Mouse (Mus musculus) forebrain, embryonic 11.5 days (tissue): Measurements from ENCODE around the gene Galk1. TPM values are rescaled to one million over a fixed set of nuclear protein-coding genes. Genes with fewer than 3 reads are reported as not detected.
A peak's percentile ranks its signal among the peaks of the same experiment; 100 is the strongest.

Experiments used
- ATAC-seq: fragments of 200-750 bp; cut with Nextera tagmentation; replicated peaks from 2 replicates; pipeline ENCODE4 v1.8.0; 2017; ENCODE audit warnings: moderate TSS enrichment; ENCODE audit not compliant: low FRiP score
- DNase-seq: peaks from one replicate; pipeline ENCODE4 v3.0.0-alpha.2; 2017; ENCODE audit warnings: low spot score
- H3K27ac ChIP-seq: fragments of 300-500 bp; sonication (generic); 2 replicates; pipeline ENCODE4 v1.5.1; 2014; ENCODE audit warnings: low read depth, low read length
- H3K27me3 ChIP-seq: fragments of 300-500 bp; sonication (generic); 2 replicates; pipeline ENCODE4 v1.6.1; 2014; ENCODE audit warnings: mild to moderate bottlenecking, low read length, mixed read lengths; ENCODE audit not compliant: control insufficient read depth, insufficient read depth
- H3K36me3 ChIP-seq: fragments of 300-500 bp; sonication (generic); 2 replicates; pipeline ENCODE4 v1.6.1; 2014; ENCODE audit warnings: mild to moderate bottlenecking, low read length, moderate library complexity, mixed read lengths; ENCODE audit not compliant: control insufficient read depth, insufficient read depth
- H3K4me1 ChIP-seq: fragments of 300-500 bp; sonication (generic); replicated peaks from 2 replicates; pipeline ENCODE4 v1.6.1; 2014; ENCODE audit warnings: low read length, mixed read lengths; ENCODE audit not compliant: control insufficient read depth, insufficient read depth
- H3K4me2 ChIP-seq: fragments of 300-500 bp; sonication (generic); 2 replicates; pipeline ENCODE4 v1.6.1; 2014; ENCODE audit warnings: low read depth, mild to moderate bottlenecking, low read length, moderate library complexity, mixed read lengths; ENCODE audit not compliant: severe bottlenecking
- H3K4me3 ChIP-seq: fragments of 300-500 bp; sonication (generic); 2 replicates; pipeline ENCODE4 v1.5.1; 2014; ENCODE audit warnings: low read depth, low read length
- H3K9ac ChIP-seq: fragments of 300-500 bp; sonication (generic); 2 replicates; pipeline ENCODE4 v1.6.1; 2014; ENCODE audit warnings: low read length
- H3K9me3 ChIP-seq: fragments of 300-500 bp; sonication (generic); 2 replicates; pipeline ENCODE4 v1.6.1; 2016; ENCODE audit warnings: low read length, mixed read lengths; ENCODE audit not compliant: control insufficient read depth
- WGBS: fragments of 180-500 bp; shearing (Covaris S2); extraction: QIAGEN DNeasy Blood & Tissue Kit; methylation state at CpG from one replicate; pipeline ENCODE4 v1.1.7; 2014; 5-methylcytosine and 5-hydroxymethylcytosine counted together
- polyA plus RNA-seq: library from polyadenylated mRNA; unstranded; fragments of >200 nt; fragmentation: Nextera tagmentation; extraction: Ambion mirVana; gene quantifications from 2 replicates; pipeline ENCODE4 v1.2.1, GENCODE M21; 2014

Gene Galk1
- polyA plus RNA-seq, 1 experiment from 2014 or later = 142 TPM

- no peaks in the 10 kb centered on the region for H3K9me3 ChIP-seq
- no peak for ATAC-seq
- no peak overlapping the region for H3K4me3 ChIP-seq
- H3K27me3 ChIP-seq = no peaks in the 10 kb centered on the region
- no peaks in the 10 kb centered on the region for H3K4me1 ChIP-seq
- H3K4me2 ChIP-seq = 0 out of 2 replicates have a peak overlapping the region, but pooled peaks have one; percentile 15
- H3K9ac ChIP-seq = no peak overlapping the region; the same call in 1 of the 2 replicates
- H3K27ac ChIP-seq = no peak overlapping the region
- no peaks in the 10 kb centered on the region for H3K36me3 ChIP-seq
- no peak for DNase-seq
- WGBS = 45% methylated on average over 15 of the region's 15 CpGs
Observed at GRCm38 (mm10) chr11:115989686-115990085, 22.8 kb downstream of the Galk1 start.

- Histone ChIP-seq H3K36me3 (no peaks in the 10 kb centered on the region), H3K9me3 (no peaks in the 10 kb centered on the region), H3K4me1 (no peaks in the 10 kb centered on the region), H3K27me3 (no peaks in the 10 kb centered on the region), H3K27ac (no peak overlapping the region), H3K4me2 (no peak overlapping the region), H3K4me3 (no peak overlapping the region), H3K9ac (no peak overlapping the region)
- no peak for ATAC-seq
- no peak for DNase-seq
- WGBS = 87% methylated on average over 8 of the region's 8 CpGs
Observed at GRCm38 (mm10) chr11:115983291-115983690, 29.2 kb downstream of the Galk1 start.

GRCm38 (mm10) chr11:115982472-115982871, 30.0 kb downstream of the Galk1 start:
- Histone ChIP-seq H3K27me3 (no peaks in the 10 kb centered on the region), H3K9ac (no peak overlapping the region), H3K4me2 (no peak overlapping the region), H3K9me3 (no peaks in the 10 kb centered on the region), H3K27ac (no peak overlapping the region), H3K4me3 (no peak overlapping the region), H3K36me3 (no peaks in the 10 kb centered on the region), H3K4me1 (no peaks in the 10 kb centered on the region)
- WGBS = 92% methylated on average over 15 of the region's 15 CpGs
- DNase-seq = no peak
- ATAC-seq = no peak

GRCm38 (mm10) chr11:115975544-115975943, 37.0 kb downstream of the Galk1 start:
- DNase-seq = no peak
- no peak overlapping the region for H3K4me2 ChIP-seq
- H3K27me3 ChIP-seq = peaks cover 26% of the 10 kb centered on the region
- no peak for ATAC-seq
- peaks cover 3% of the 10 kb centered on the region; the same call in 1 of the 2 replicates for H3K4me1 ChIP-seq
- no peak overlapping the region for H3K27ac ChIP-seq
- H3K36me3 ChIP-seq = no peaks in the 10 kb centered on the region
- H3K9me3 ChIP-seq = no peaks in the 10 kb centered on the region
- H3K9ac ChIP-seq = no peak overlapping the region
- WGBS = 37% methylated on average over 12 of the region's 12 CpGs
- no peak overlapping the region for H3K4me3 ChIP-seq

GRCm38 (mm10) chr11:115975083-115975420, 37.5 kb downstream of the Galk1 start:
- ATAC-seq (no peak), DNase-seq (no peak)
- H3K36me3 ChIP-seq = no peaks in the 10 kb centered on the region
- H3K9me3 ChIP-seq = no peaks in the 10 kb centered on the region
- H3K4me1 ChIP-seq = peaks cover 3% of the 10 kb centered on the region; the same call in 1 of the 2 replicates
- H3K9ac ChIP-seq = peak overlapping the region; percentile 43; the same call in 1 of the 2 replicates
- H3K27ac ChIP-seq = no peak overlapping the region
- peak overlapping the region; percentile 34 for H3K4me3 ChIP-seq
- peaks cover 26% of the 10 kb centered on the region for H3K27me3 ChIP-seq
- H3K4me2 ChIP-seq = peak overlapping the region; percentile 64
- 3% methylated on average over 18 of the region's 18 CpGs for WGBS

- 10% methylated on average over 55 of the region's 58 CpGs for WGBS
- peak within 1 kb of the TSS; percentile 64 for H3K4me2 ChIP-seq
- DNase-seq (peak; percentile 64), ATAC-seq (no peak)
- H3K4me1 ChIP-seq = peaks cover 3% of the 10 kb centered on the region; the same call in 1 of the 2 replicates
- peaks cover 26% of the 10 kb centered on the region for H3K27me3 ChIP-seq
- no peaks in the 10 kb centered on the region for H3K9me3 ChIP-seq
- peak within 1 kb of the TSS; percentile 43 for H3K9ac ChIP-seq
- no peaks in the 10 kb centered on the region for H3K36me3 ChIP-seq
- peak within 1 kb of the TSS; percentile 34 for H3K4me3 ChIP-seq
- no peak within 1 kb of the TSS for H3K27ac ChIP-seq
Observed at GRCm38 (mm10) chr11:115974309-115975082, 38.0 kb downstream of the Galk1 start, which contains the start of gene Itgb4. TSS of gene Itgb4 (plus strand) at chr11:115974709.

GRCm38 (mm10) chr11:115971016-115971415, 41.5 kb downstream of the Galk1 start:
- peaks cover 5% of the 10 kb centered on the region; the same call in 1 of the 2 replicates for H3K36me3 ChIP-seq
- no peak for DNase-seq

GRCm38 (mm10) chr11:115970006-115970673, 42.4 kb downstream of the Galk1 start:
- Histone ChIP-seq H3K27me3 (peaks cover 16% of the 10 kb centered on the region), H3K4me2 (no peak overlapping the region), H3K27ac (no peak overlapping the region), H3K36me3 (peaks cover 10% of the 10 kb centered on the region; the same call in 1 of the 2 replicates), H3K4me1 (peaks cover 3% of the 10 kb centered on the region; the same call in 1 of the 2 replicates), H3K4me3 (no peak overlapping the region), H3K9me3 (no peaks in the 10 kb centered on the region), H3K9ac (no peak overlapping the region)
- WGBS = 75% methylated on average over 15 of the region's 15 CpGs
- no peak for DNase-seq
- ATAC-seq = no peak

More at GRCm38 (mm10) chr11:115971016-115971415, 41.5 kb downstream of the Galk1 start:
- Histone ChIP-seq H3K4me2 (no peak overlapping the region), H3K4me1 (peaks cover 3% of the 10 kb centered on the region; the same call in 1 of the 2 replicates), H3K4me3 (no peak overlapping the region), H3K9ac (no peak overlapping the region), H3K27me3 (peaks cover 24% of the 10 kb centered on the region), H3K9me3 (no peaks in the 10 kb centered on the region), H3K27ac (no peak overlapping the region)
- ATAC-seq = no peak
- WGBS = 71% methylated on average over 6 of the region's 6 CpGs
